Comparison of ENCODE assay signal across 8 mouse cellular contexts in genomic region chr8:10990421-10991110, GRCm38 (mm10). TPM values are rescaled to one million over a fixed set of nuclear protein-coding genes. Genes with fewer than 3 reads are reported as not detected.
A peak's percentile ranks its signal among the peaks of the same experiment; 100 is the strongest.
DNase-seq lines count a peak whose midpoint lies in the region; ATAC-seq lines count a peak whose summit lies in the region.

No protein-coding gene starts in this region.

- no peaks in the 10 kb centered on the region for H3K27me3 ChIP-seq in heart, embryonic 16.5 days (ENCODE audit: control insufficient read depth, insufficient read depth, low read length)
- no peaks in the 10 kb centered on the region for H3K27me3 ChIP-seq in embryonic facial prominence, embryonic 13.5 days
- H3K27me3 ChIP-seq in limb, embryonic 10.5 days (ENCODE audit: low read depth, poor library complexity, severe bottlenecking), result no peaks in the 10 kb centered on the region
- H3K27me3 ChIP-seq in midbrain, embryonic 13.5 days, result no peaks in the 10 kb centered on the region

- WGBS in heart, embryonic 16.5 days, result 45% methylated on average over 10 of the region's 10 CpGs
- WGBS in embryonic facial prominence, embryonic 13.5 days, result 20% methylated on average over 10 of the region's 10 CpGs
- 26% methylated on average over 10 of the region's 10 CpGs for WGBS in limb, embryonic 10.5 days
- WGBS in midbrain, embryonic 13.5 days, result 18% methylated on average over 10 of the region's 10 CpGs

- H3K4me3 ChIP-seq in heart, embryonic 16.5 days (ENCODE audit: low read length), result no peak overlapping the region
- H3K4me3 ChIP-seq in embryonic facial prominence, embryonic 13.5 days, result no peak overlapping the region
- no peak overlapping the region for H3K4me3 ChIP-seq in limb, embryonic 10.5 days
- H3K4me3 ChIP-seq in midbrain, embryonic 13.5 days (replicated peaks), result no peak overlapping the region

- H3K4me1 ChIP-seq in heart, embryonic 16.5 days (ENCODE audit: control insufficient read depth, insufficient read depth, low read length), result peaks cover 38% of the 10 kb centered on the region
- peaks cover 48% of the 10 kb centered on the region for H3K4me1 ChIP-seq in embryonic facial prominence, embryonic 13.5 days
- H3K4me1 ChIP-seq in limb, embryonic 10.5 days, result peaks cover 54% of the 10 kb centered on the region
- peaks cover 68% of the 10 kb centered on the region for H3K4me1 ChIP-seq in midbrain, embryonic 13.5 days (replicated peaks)

- H3K4me2 ChIP-seq in heart, embryonic 16.5 days (ENCODE audit: low read depth, low read length), result peak overlapping the region; percentile 11; the same call in 1 of the 2 replicates
- H3K4me2 ChIP-seq in embryonic facial prominence, embryonic 13.5 days, result peak overlapping the region; percentile 2; the same call in 1 of the 2 replicates
- H3K4me2 ChIP-seq in midbrain, embryonic 13.5 days (replicated peaks), result peak overlapping the region; percentile 17

- ATAC-seq in heart, embryonic 16.5 days (replicated peaks; ENCODE audit: extremely low read depth, insufficient read depth, low FRiP score), result no peak
- no peak for ATAC-seq in embryonic facial prominence, embryonic 13.5 days (ENCODE audit: insufficient number of reproducible peaks, insufficient read depth, low FRiP score, low TSS enrichment, low read depth)
- no peak for ATAC-seq in midbrain, embryonic 13.5 days

- H3K27ac ChIP-seq in heart, embryonic 16.5 days (ENCODE audit: low read length), result peak overlapping the region; percentile 16; the same call in 1 of the 2 replicates
- H3K27ac ChIP-seq in embryonic facial prominence, embryonic 13.5 days, result peak overlapping the region; percentile 57; the same call in 1 of the 2 replicates
- peak overlapping the region; percentile 11; the same call in 1 of the 2 replicates for H3K27ac ChIP-seq in limb, embryonic 10.5 days
- H3K27ac ChIP-seq in midbrain, embryonic 13.5 days, result peak overlapping the region; percentile 76

- no peak overlapping the region for H3K9ac ChIP-seq in heart, embryonic 16.5 days (ENCODE audit: low read length)
- H3K9ac ChIP-seq in embryonic facial prominence, embryonic 13.5 days, result no peak overlapping the region
- no peak overlapping the region; the same call in 1 of the 2 replicates for H3K9ac ChIP-seq in midbrain, embryonic 13.5 days (replicated peaks)

- no peak for DNase-seq in heart, postnatal 4 days
- DNase-seq in limb, embryonic 10.5 days (ENCODE audit: low spot score), result no peak
- no peak for DNase-seq in cerebellum, adult 11 months
- no peak for DNase-seq in thymus, postnatal 10 days (ENCODE audit: low spot score in 2 of 2)
- no peak for DNase-seq in right cerebral cortex, postnatal 10 days (ENCODE audit: low spot score in 2 of 2)

- H3K36me3 ChIP-seq in heart, embryonic 16.5 days (ENCODE audit: control insufficient read depth, insufficient read depth), result peaks cover 21% of the 10 kb centered on the region
- peaks cover 45% of the 10 kb centered on the region for H3K36me3 ChIP-seq in embryonic facial prominence, embryonic 13.5 days
- peaks cover 41% of the 10 kb centered on the region for H3K36me3 ChIP-seq in limb, embryonic 10.5 days
- H3K36me3 ChIP-seq in midbrain, embryonic 13.5 days, result peaks cover 31% of the 10 kb centered on the region

- no peaks in the 10 kb centered on the region for H3K9me3 ChIP-seq in heart, embryonic 16.5 days (replicated peaks; ENCODE audit: control insufficient read depth, low read length)
- H3K9me3 ChIP-seq in embryonic facial prominence, embryonic 13.5 days, result 0 out of 2 replicates have a peak, but pooled peaks cover 5% of the 10 kb centered on the region
- H3K9me3 ChIP-seq in limb, embryonic 10.5 days (replicated peaks), result no peaks in the 10 kb centered on the region
- H3K9me3 ChIP-seq in midbrain, embryonic 13.5 days, result no peaks in the 10 kb centered on the region

RNA-seq across cellular contexts. Expression of gene Irs2, which starts 17.7 kb away (rescaled TPM):
- 2.3 and 2.9 TPM in 2 replicates for polyA plus RNA-seq in heart, embryonic 16.5 days (2015; fragmentation: Nextera tagmentation; extraction: Ambion mirVana)
- 10 to 100 TPM; 39.5 to 47.6 TPM for total RNA-seq in heart, postnatal 4 days (2021)
- polyA plus RNA-seq in embryonic facial prominence, embryonic 13.5 days (2015; fragmentation: Nextera tagmentation; extraction: Ambion mirVana), result 7.7 and 8.7 TPM in 2 replicates
- 5.8 and 9.7 TPM in 2 replicates for polyA plus RNA-seq in limb, embryonic 10.5 days (2016; fragmentation: Nextera tagmentation; extraction: Ambion mirVana)
- 5.6 and 5.9 TPM in 2 replicates for polyA plus RNA-seq in midbrain, embryonic 13.5 days (2015; fragmentation: Nextera tagmentation; extraction: Ambion mirVana)

Comparison
In these comparisons a context has a peak if more than half of its experiments do, and no peak if none do; other contexts are left out.
1. H3K27ac ChIP-seq: peak in every context shown above with its lines; median percentile 76 in midbrain, embryonic 13.5 days; 57 in embryonic facial prominence, embryonic 13.5 days; 16 in heart, embryonic 16.5 days; 11 in limb, embryonic 10.5 days.